Mouse (Mus musculus) erythroblast, embryonic 14.5 days (primary cell): Measurements from ENCODE around the gene Alx3.

Experiments used
- GATA1 ChIP-seq: IDR thresholded peaks from 2 replicates; pipeline ENCODE4 v1.6.1; 2012; ENCODE audit warnings: low read length, inconsistent platforms, mixed read lengths
- TAL1 ChIP-seq: IDR thresholded peaks from 3 replicates; pipeline ENCODE4 v1.6.1; 2012; ENCODE audit warnings: low read length, inconsistent platforms, mixed read lengths

GRCm38 (mm10) chr3:107579466-107579865, 15.4 kb upstream of the Alx3 start:
- TF ChIP-seq GATA1 (no peak), TAL1 (no peak)
